Mouse (Mus musculus) limb, embryonic 15.5 days (tissue): ENCODE results near the gene Spin2e. TPM values are rescaled to one million over a fixed set of nuclear protein-coding genes. Genes with fewer than 3 reads are reported as not detected.
"Not testable (repeated sequence)": the region's sequence is repeated elsewhere in the genome, so short reads cannot be mapped to it uniquely, and the experiment has no call there.

ENCODE experiments used
- ATAC-seq: fragments of 200-750 bp; cut with Nextera tagmentation; 2 replicates; pipeline ENCODE4 v1.8.0; 2017; ENCODE audit warnings: low read depth, moderate TSS enrichment; ENCODE audit not compliant: insufficient number of reproducible peaks, low FRiP score, low TSS enrichment
- H3K27ac ChIP-seq: fragments of 300-500 bp; sonication (generic); 2 replicates; pipeline ENCODE4 v1.5.1; 2015; ENCODE audit warnings: moderate library complexity, mild to moderate bottlenecking, inconsistent platforms
- H3K27me3 ChIP-seq: fragments of 300-500 bp; sonication (generic); 2 replicates; pipeline ENCODE4 v1.6.1; 2015; ENCODE audit warnings: inconsistent platforms
- H3K36me3 ChIP-seq: fragments of 300-500 bp; sonication (generic); 2 replicates; pipeline ENCODE4 v1.6.1; 2015; ENCODE audit warnings: inconsistent platforms
- H3K4me1 ChIP-seq: fragments of 300-500 bp; sonication (generic); 2 replicates; pipeline ENCODE4 v1.6.1; 2015; ENCODE audit warnings: inconsistent platforms
- H3K4me2 ChIP-seq: fragments of 300-500 bp; sonication (generic); 2 replicates; pipeline ENCODE4 v1.6.1; 2015; ENCODE audit warnings: mild to moderate bottlenecking, inconsistent platforms
- H3K4me3 ChIP-seq: fragments of 300-500 bp; sonication (generic); 2 replicates; pipeline ENCODE4 v1.5.1; 2015; ENCODE audit warnings: mild to moderate bottlenecking, inconsistent platforms
- H3K9ac ChIP-seq: fragments of 300-500 bp; sonication (generic); 2 replicates; pipeline ENCODE4 v1.6.1; 2015; ENCODE audit warnings: inconsistent platforms
- H3K9me3 ChIP-seq: fragments of 300-500 bp; sonication (generic); 2 replicates; pipeline ENCODE4 v1.6.1; 2016; ENCODE audit warnings: inconsistent platforms
- WGBS: fragments of 180-500 bp; shearing (Covaris S2); methylation state at CpG from one replicate; pipeline ENCODE4 v1.1.7; 2015; 5-methylcytosine and 5-hydroxymethylcytosine counted together
- polyA plus RNA-seq: library from polyadenylated mRNA; unstranded; fragments of >200 nt; fragmentation: Nextera tagmentation; extraction: Ambion mirVana; gene quantifications from 2 replicates; pipeline ENCODE4 v1.2.1, GENCODE M21; 2015

Spin2e gene
- polyA plus RNA-seq: not detected in 2 replicates

GRCm38 (mm10) chrX:31618820-31619219 is at the start of gene Spin2e:
TSS of gene Spin2e (minus strand) at chrX:31618920.
- H3K9me3 ChIP-seq, H3K27ac ChIP-seq, H3K4me3 ChIP-seq, H3K4me1 ChIP-seq, H3K4me2 ChIP-seq, H3K27me3 ChIP-seq, ATAC-seq, H3K9ac ChIP-seq, H3K36me3 ChIP-seq: not testable (repeated sequence)
- WGBS: 78% methylated on average over 2 of the region's 2 CpGs

- not testable (repeated sequence) for H3K4me1 ChIP-seq, H3K4me2 ChIP-seq, H3K27me3 ChIP-seq, H3K4me3 ChIP-seq, H3K36me3 ChIP-seq, H3K9me3 ChIP-seq, H3K27ac ChIP-seq, H3K9ac ChIP-seq, ATAC-seq
- no CpG with 5 or more reads among the region's 1 CpGs for WGBS
Observed at GRCm38 (mm10) chrX:31574183-31574582, 44.5 kb downstream of the Spin2e start, which contains the start of gene Gm21883. TSS of gene Gm21883 (minus strand) at chrX:31574283.

Other genes with a start within 250 kb of the Spin2e start
- not detected in 2 replicates for gene Btbd35f19, start 235.0 kb downstream of the Spin2e start, polyA plus RNA-seq
- gene Gm21883, start 44.6 kb downstream of the Spin2e start, polyA plus RNA-seq: not detected in 2 replicates
- gene Btbd35f25, start 98.2 kb upstream of the Spin2e start, polyA plus RNA-seq: not detected in 2 replicates